Mouse (Mus musculus) embryonic facial prominence, embryonic 11.5 days (tissue): ENCODE measurements around the gene Agrn. TPM values are rescaled to one million over a fixed set of nuclear protein-coding genes. Genes with fewer than 3 reads are reported as not detected.

Source experiments
- ATAC-seq: fragments of 200-750 bp; cut with Nextera tagmentation; replicated peaks from 2 replicates; pipeline ENCODE4 v1.8.0; 2017; ENCODE audit warnings: low read depth; ENCODE audit not compliant: insufficient number of reproducible peaks, low FRiP score, low TSS enrichment
- DNase-seq: peaks from one replicate; pipeline ENCODE4 v3.0.0-alpha.2; 2015; ENCODE audit warnings: low spot score
- H3K27ac ChIP-seq: fragments of 300-500 bp; sonication (generic); replicated peaks from 2 replicates; pipeline ENCODE4 v1.5.1; 2014; ENCODE audit warnings: mild to moderate bottlenecking, low read depth, low read length, control low read depth
- H3K27me3 ChIP-seq: fragments of 300-500 bp; sonication (generic); 2 replicates; pipeline ENCODE4 v1.6.1; 2014; ENCODE audit warnings: mild to moderate bottlenecking, low read length, moderate library complexity, mixed read lengths; ENCODE audit not compliant: control insufficient read depth, insufficient read depth
- H3K36me3 ChIP-seq: fragments of 300-500 bp; sonication (generic); replicated peaks from 2 replicates; pipeline ENCODE4 v1.6.1; 2014; ENCODE audit warnings: low read depth, mild to moderate bottlenecking, low read length, moderate library complexity, mixed read lengths; ENCODE audit not compliant: control insufficient read depth, insufficient read depth
- H3K4me1 ChIP-seq: fragments of 300-500 bp; sonication (generic); 2 replicates; pipeline ENCODE4 v1.6.1; 2014; ENCODE audit warnings: low read length, mixed read lengths; ENCODE audit not compliant: control insufficient read depth, insufficient read depth
- H3K4me2 ChIP-seq: fragments of 300-500 bp; sonication (generic); 2 replicates; pipeline ENCODE4 v1.6.1; 2014; ENCODE audit warnings: low read depth, mild to moderate bottlenecking, control low read depth, low read length, moderate library complexity
- H3K4me3 ChIP-seq: fragments of 300-500 bp; sonication (generic); 2 replicates; pipeline ENCODE4 v1.5.1; 2014; ENCODE audit warnings: low read depth, low read length, control low read depth
- H3K9ac ChIP-seq: fragments of 300-500 bp; sonication (generic); replicated peaks from 2 replicates; pipeline ENCODE4 v1.6.1; 2014; ENCODE audit warnings: mild to moderate bottlenecking, control low read depth, low read length
- H3K9me3 ChIP-seq: fragments of 300-500 bp; sonication (generic); replicated peaks from 2 replicates; pipeline ENCODE4 v1.6.1; 2016; ENCODE audit warnings: mild to moderate bottlenecking, low read length, inconsistent platforms, mixed read lengths; ENCODE audit not compliant: control insufficient read depth
- WGBS: fragments of 180-500 bp; shearing (Covaris S2); extraction: QIAGEN DNeasy Blood & Tissue Kit; methylation state at CpG from one replicate; pipeline ENCODE4 v1.1.7; 2014; 5-methylcytosine and 5-hydroxymethylcytosine counted together
- polyA plus RNA-seq: library from polyadenylated mRNA; unstranded; fragments of >200 nt; fragmentation: Nextera tagmentation; extraction: Ambion mirVana; gene quantifications from 2 replicates; pipeline ENCODE4 v1.2.1, GENCODE M21; 2014

Agrn gene
- 39.4 and 47.6 TPM in 2 replicates for polyA plus RNA-seq

GRCm38 (mm10) chr4:156197131-156197828 lies at the start of gene Agrn:
TSS of gene Agrn (minus strand) at chr4:156197488.
- peak within 1 kb of the TSS; percentile 72 for H3K9ac ChIP-seq
- peak within 1 kb of the TSS; percentile 95 for H3K27ac ChIP-seq
- 1% methylated on average over 31 of the region's 88 CpGs for WGBS
- no peaks in the 10 kb centered on the region for H3K9me3 ChIP-seq
- ATAC-seq = peak; percentile 72
- peak; percentile 86 for DNase-seq
- peak within 1 kb of the TSS; percentile 78 for H3K4me3 ChIP-seq
- H3K4me1 ChIP-seq = peaks cover 3% of the 10 kb centered on the region; the same call in 1 of the 2 replicates
- H3K27me3 ChIP-seq = no peaks in the 10 kb centered on the region
- H3K36me3 ChIP-seq = no peaks in the 10 kb centered on the region; the same call in 1 of the 2 replicates
- peak within 1 kb of the TSS; percentile 90 for H3K4me2 ChIP-seq

DNA sequence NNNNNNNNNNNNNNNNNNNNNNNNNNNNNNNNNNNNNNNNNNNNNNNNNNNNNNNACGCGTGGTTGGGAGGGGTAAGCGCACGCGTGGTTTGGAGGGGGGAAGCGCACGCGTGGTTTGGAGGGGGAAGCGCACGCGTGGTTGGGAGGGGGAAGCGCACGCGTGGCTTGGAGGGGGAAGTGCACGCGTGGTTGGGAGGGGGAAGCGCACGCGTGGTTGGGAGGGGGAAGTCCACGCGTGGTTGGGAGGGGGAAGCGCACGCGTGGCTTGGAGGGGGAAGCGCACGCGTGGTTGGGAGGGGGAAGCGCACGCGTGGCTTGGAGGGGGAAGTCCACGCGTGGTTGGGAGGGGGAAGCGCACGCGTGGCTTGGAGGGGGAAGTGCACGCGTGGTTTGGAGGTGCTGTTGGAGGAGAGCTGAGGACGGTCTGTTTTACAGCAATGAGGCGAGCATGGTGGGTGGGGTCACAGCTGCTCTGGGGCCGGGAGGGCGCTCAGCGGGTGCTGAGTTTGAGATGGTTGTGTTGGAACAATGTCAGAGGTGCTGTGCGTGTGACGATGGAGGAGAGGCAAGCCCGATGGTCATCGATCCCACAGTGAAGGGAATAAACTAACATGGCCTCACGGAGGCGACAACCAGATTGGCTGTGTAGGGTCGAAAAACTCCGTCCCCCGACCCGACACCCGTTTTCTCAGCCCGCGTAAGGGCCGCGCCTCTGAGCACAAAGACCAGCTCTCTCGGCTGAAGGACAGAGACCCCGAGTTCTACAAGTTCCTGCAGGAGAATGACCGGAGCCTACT lies 39.6 kb upstream of the Agrn start:
- Histone ChIP-seq H3K9ac (peak overlapping the region; percentile 82), H3K4me1 (no peaks in the 10 kb centered on the region; the same call in 1 of the 2 replicates), H3K4me2 (peak overlapping the region; percentile 71), H3K9me3 (no peaks in the 10 kb centered on the region), H3K36me3 (peaks cover 18% of the 10 kb centered on the region), H3K4me3 (peak overlapping the region; percentile 92), H3K27me3 (no peaks in the 10 kb centered on the region), H3K27ac (peak overlapping the region; percentile 94)
- peak; percentile 41 for DNase-seq
- no peak for ATAC-seq
- 25% methylated on average over 55 of the region's 60 CpGs for WGBS

DNA sequence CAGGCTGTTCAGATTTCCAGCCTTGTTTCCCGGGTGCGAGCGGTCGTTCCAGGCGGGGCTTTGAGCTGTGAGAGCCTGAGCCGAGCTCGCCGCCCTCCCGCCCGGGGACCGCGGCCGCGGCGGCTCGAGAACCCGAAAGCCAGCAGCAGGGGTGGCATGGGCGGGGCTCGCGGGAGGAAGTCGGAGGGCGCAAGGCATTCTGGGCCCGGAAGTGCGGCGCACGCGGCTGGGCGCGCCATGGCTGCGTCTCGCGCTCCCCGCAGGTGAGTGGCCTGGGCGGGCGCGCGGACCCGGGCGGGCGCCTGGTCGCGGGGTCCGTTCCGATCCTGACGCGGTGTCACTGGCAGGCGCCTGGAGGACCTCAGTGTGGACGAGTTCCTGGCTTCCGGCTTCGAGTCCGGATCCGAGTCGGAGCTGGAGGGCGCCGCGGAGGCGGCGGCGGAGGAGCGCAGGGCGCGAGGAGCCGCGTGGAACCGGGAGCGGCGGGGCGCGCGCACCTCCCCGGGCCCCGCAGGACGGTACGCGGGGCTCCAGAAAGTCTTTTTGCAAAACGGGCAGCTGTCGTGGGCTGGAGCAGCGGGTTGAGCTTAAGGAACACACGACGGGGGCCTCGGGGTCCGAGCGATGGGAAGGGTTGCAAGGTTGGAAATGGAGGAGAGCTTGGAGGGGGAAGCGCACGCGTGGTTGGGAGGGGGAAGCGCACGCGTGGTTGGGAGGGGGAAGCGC lies 38.7 kb upstream of the Agrn start, which contains the start of gene Noc2l:
TSS of gene Noc2l (plus strand) at position 203 of the 726 bp plus-strand sequence.
- no peaks in the 10 kb centered on the region; the same call in 1 of the 2 replicates for H3K4me1 ChIP-seq
- no peaks in the 10 kb centered on the region for H3K9me3 ChIP-seq
- H3K27ac ChIP-seq = peak within 1 kb of the TSS; percentile 94
- DNase-seq = peak; percentile 95
- peak within 1 kb of the TSS; percentile 92 for H3K4me3 ChIP-seq
- peak within 1 kb of the TSS; percentile 82 for H3K9ac ChIP-seq
- under 1% methylated on average over 86 of the region's 90 CpGs for WGBS
- peaks cover 20% of the 10 kb centered on the region for H3K36me3 ChIP-seq
- ATAC-seq = peak; percentile 84
- no peaks in the 10 kb centered on the region for H3K27me3 ChIP-seq
- H3K4me2 ChIP-seq = peak within 1 kb of the TSS; percentile 89

GRCm38 (mm10) chr4:156235360-156235770 lies 38.1 kb upstream of the Agrn start:
- ATAC-seq (no peak), DNase-seq (peak; percentile 64)
- no peak overlapping the region for H3K27ac ChIP-seq
- H3K27me3 ChIP-seq = no peaks in the 10 kb centered on the region
- H3K4me1 ChIP-seq = no peaks in the 10 kb centered on the region; the same call in 1 of the 2 replicates
- no peaks in the 10 kb centered on the region for H3K9me3 ChIP-seq
- H3K9ac ChIP-seq = peak overlapping the region; percentile 82
- peak overlapping the region; percentile 71 for H3K4me2 ChIP-seq
- H3K4me3 ChIP-seq = peak overlapping the region; percentile 92
- under 1% methylated on average over 15 of the region's 15 CpGs for WGBS
- peaks cover 14% of the 10 kb centered on the region for H3K36me3 ChIP-seq

GRCm38 (mm10) chr4:156234701-156235213 lies 37.5 kb upstream of the Agrn start, which contains the start of gene Plekhn1:
TSS of gene Plekhn1 (minus strand) at chr4:156234857.
- Histone ChIP-seq H3K9ac (peak within 1 kb of the TSS; percentile 82), H3K9me3 (no peaks in the 10 kb centered on the region), H3K27ac (peak within 1 kb of the TSS; percentile 70), H3K4me1 (no peaks in the 10 kb centered on the region; the same call in 1 of the 2 replicates), H3K36me3 (peaks cover 12% of the 10 kb centered on the region), H3K4me2 (peak within 1 kb of the TSS; percentile 89), H3K4me3 (peak within 1 kb of the TSS; percentile 92), H3K27me3 (no peaks in the 10 kb centered on the region)
- ATAC-seq = peak; percentile 20
- WGBS = 0% methylated on average over 30 of the region's 48 CpGs
- DNase-seq = peak; percentile 84

DNA sequence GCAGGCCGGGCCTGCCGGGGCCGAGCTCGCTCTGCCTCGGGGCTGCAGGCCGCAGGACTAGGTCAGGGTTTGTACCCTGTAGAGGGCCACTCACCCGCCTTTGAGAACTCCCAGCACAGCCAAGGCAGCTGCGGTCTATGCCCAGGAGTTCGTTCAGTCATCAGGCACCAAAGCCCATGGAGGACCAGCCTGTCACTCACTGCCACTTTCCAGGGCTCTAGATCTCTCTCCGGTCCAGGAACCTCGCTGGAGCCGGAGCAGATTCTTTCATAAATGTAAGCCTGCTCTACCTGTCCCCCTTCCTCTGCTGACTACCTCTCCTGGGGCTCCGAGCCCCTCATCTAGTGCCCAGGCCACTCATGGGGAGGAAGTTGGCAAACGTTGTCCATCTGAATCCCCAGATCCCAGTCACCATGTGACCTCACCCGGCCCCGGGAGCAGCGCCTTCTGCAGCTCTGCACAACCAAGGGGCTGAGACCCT lies 36.8 kb upstream of the Agrn start:
- no peaks in the 10 kb centered on the region for H3K9me3 ChIP-seq
- H3K4me1 ChIP-seq = no peaks in the 10 kb centered on the region; the same call in 1 of the 2 replicates
- peak overlapping the region; percentile 89 for H3K4me2 ChIP-seq
- DNase-seq (peak; percentile 42), ATAC-seq (no peak)
- peak overlapping the region; percentile 77 for H3K9ac ChIP-seq
- peak overlapping the region; percentile 70; the same call in 1 of the 2 replicates for H3K27ac ChIP-seq
- under 1% methylated on average over 17 of the region's 17 CpGs for WGBS
- peak overlapping the region; percentile 74 for H3K4me3 ChIP-seq
- H3K36me3 ChIP-seq = peaks cover 13% of the 10 kb centered on the region
- no peaks in the 10 kb centered on the region for H3K27me3 ChIP-seq

DNA sequence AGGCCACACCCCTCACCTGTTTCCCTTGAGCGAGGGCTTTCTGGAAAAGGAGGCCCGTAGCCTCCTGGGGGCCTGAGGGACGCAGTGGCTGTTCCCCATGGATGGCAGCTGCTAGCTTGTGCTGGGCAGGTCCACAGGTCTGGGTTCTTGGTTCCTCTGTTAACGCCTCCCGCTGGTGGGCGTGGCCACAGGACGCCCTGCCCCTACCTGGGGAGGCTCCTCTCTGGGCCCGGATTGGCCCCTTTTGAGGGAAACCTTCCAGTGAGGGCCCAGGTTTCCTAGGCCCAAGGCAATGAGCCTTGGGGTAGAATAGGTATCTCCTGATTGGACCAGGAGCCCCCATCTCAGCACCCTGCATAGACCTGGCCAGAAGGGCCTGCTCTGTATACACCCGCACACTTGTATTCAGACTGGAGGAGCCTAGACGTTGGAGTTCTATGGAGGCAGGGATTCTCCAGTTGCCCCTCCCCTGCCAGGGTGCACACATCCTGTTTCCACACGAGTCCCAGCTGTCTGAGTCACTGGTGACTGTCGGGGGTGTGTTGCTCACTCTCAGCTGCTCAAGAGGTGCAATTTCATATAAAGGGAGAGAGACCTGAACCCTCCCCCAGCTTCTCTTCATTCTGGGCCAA lies 31.2 kb upstream of the Agrn start:
- no peaks in the 10 kb centered on the region for H3K9me3 ChIP-seq
- peak; percentile 40; the same call in 1 of the 2 replicates for ATAC-seq
- 24% methylated on average over 12 of the region's 12 CpGs for WGBS
- DNase-seq = no peak
- H3K4me2 ChIP-seq = no peak overlapping the region; the same call in 1 of the 2 replicates
- H3K27ac ChIP-seq = no peak overlapping the region
- H3K9ac ChIP-seq = 0 out of 2 replicates have a peak overlapping the region, but pooled peaks have one; percentile 13
- peaks cover 11% of the 10 kb centered on the region for H3K36me3 ChIP-seq
- H3K4me1 ChIP-seq = no peaks in the 10 kb centered on the region; the same call in 1 of the 2 replicates
- H3K27me3 ChIP-seq = no peaks in the 10 kb centered on the region
- no peak overlapping the region for H3K4me3 ChIP-seq
